Mouse (Mus musculus): ENCODE measurements around the gene Ywhah.

The Ywhah gene

DNA sequence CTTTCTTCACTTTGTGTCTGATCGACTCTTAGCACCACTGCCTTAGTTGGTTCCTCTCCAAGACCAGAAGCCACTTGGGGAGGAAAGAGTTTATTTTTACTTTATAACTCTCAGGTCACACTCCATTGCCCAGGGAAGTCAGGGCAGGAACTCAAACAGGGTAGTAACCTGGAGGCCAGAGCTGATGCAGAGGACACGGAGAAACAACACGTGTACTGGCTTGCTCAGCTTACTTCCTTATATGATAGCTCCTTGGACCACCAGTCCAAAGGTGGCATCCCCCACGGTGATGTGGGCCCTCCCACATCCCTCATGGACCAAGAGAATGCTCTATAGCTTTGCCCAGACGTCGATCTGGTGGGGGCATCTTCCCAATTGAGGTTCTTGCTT lies 26.7 kb downstream of the Ywhah start:
- DNase-seq (ENCODE audit: low read depth in 2 of 2, low spot score in 2 of 2), result no peak

- DNase-seq (ENCODE audit: low read depth in 2 of 2, low spot score in 2 of 2), result no peak
Measured at GRCm38 (mm10) chr5:33052849-33053582, 34.4 kb downstream of the Ywhah start.

DNA sequence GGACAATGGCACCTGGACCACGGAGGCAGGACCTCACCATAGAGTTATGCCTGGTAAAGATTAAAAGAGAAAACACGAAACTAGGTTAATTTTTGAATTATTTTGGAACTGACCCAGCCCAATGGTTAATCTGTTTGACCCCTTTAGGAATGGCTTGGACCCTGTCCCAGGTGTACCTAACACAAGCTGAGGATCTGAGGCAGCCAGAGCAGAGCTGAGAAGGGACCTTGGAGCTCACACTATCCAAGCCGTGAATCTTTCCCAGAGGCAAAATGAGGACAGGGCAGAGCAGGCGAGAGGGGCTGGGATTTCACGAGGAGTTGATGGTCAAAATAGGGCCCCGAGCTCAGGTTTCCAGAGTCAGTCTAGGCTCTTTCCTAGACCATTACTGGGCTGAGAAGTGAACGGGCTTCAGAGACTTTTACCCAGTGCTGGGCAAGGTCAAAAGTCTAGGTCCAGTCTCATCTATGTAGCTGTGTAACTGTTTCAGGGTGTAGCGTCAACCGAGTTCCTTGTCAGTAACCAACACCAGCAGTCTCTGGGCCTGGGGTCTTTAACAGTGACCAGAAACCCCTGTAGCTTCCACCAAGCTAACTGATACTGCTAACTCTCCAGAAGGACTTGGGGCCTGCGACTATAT lies 37.6 kb downstream of the Ywhah start:
- no peak for DNase-seq (ENCODE audit: low read depth in 2 of 2, low spot score in 2 of 2)

- no peak for DNase-seq (ENCODE audit: low read depth in 2 of 2, low spot score in 2 of 2)
Measured at GRCm38 (mm10) chr5:33070071-33070470, 51.5 kb downstream of the Ywhah start.

GRCm38 (mm10) chr5:33076490-33077191 lies 58.0 kb downstream of the Ywhah start:
- DNase-seq (ENCODE audit: low read depth in 2 of 2, low spot score in 2 of 2), result no peak
